Mouse (Mus musculus) heart, postnatal 14 days (tissue): ENCODE results near the gene Gm26938. TPM values are rescaled to one million over a fixed set of nuclear protein-coding genes. Genes with fewer than 3 reads are reported as not detected.

ENCODE experiments used
- DNase-seq, 2 experiments: peaks; one replicate each; pipeline ENCODE4 v3.0.0; 2021 to 2022
- intact Hi-C: fragments of 180-260 bp; cut with DNase I; formaldehyde crosslinking; loops from one replicate; pipeline ENCODE4 v1.15.1; 2025
- microRNA-seq, 2 experiments: library from miRNA; unstranded; fragments of <30 nt; microRNA quantifications; one replicate each; pipeline ENCODE4 v1.2.0; 2021 to 2022
- total RNA-seq, 2 experiments: library from RNA; stranded (reverse); gene quantifications; 2 replicates each; pipeline ENCODE4 v1.2.3; 2021

Gm26938 gene
- total RNA-seq, 2 experiments from 2014 or later: not detected

DNA sequence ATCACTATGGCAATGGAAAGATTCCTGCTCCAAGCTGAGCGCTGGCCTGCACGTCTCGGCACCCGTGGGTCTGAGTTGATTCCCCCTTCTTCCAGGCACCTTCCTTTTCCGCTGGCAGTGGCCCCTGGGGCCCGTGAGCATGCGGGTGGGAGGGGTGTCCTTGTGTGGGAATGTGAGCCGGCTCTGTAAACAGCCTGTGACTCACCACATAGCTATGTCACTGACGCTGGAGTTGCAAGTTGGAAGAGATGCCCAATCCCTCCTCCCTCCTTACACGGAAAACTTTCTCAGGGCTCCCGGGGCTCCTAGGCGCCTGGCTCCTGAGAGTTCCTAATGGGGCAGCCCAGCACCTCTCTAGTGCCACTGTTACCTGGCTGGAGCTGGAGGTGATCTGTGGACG, 29.3 kb downstream of the Gm26938 start:
- intact Hi-C loops: no loop called here
- peak; percentile 89 for DNase-seq

- DNase-seq: no peak
- intact Hi-C loops: no loop called here
These were observed 30.1 kb downstream of the Gm26938 start for GRCm38 (mm10) chr5:139796001-139796620.

DNA sequence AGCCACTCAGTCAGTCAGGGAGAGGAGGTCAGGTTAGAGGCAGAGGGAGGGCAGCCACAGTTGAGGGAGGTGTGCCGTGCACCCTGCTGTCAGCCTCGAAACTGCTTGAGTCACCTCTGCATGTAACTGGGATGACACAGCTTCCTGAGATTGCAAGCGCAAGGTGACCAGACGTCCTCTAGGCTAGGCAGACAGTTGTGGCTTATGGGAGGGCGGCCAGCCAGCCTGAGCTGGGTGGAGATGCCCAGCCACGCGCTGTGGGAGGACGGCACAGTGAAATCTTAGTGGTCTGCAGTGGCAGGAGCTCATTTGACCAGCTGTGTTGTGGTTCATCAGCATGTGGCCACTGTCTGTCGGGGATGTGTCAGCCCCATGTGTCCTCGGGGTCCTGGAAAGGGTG, 31.3 kb downstream of the Gm26938 start:
- intact Hi-C loops: no loop called here
- peak; percentile 53 to 59 for DNase-seq

DNA sequence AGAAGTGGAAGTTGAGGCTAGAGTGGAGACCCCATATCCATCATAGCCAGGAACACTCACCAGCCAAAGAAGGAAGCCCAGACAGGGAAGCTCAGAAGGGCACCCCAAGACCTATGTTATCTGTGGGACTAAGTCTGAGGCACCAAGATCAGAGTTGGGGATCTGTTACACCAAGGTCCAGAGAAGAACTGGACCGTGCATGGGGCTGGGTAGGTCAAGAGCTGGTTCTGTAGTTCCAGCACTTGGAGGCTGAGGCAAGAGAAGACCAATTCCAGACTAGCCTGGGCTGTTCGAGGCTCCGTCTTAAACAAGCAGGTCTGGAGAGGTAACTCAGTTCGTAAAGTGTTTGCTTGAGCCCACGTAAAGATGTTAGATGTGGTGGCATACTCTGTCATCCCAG, 32.1 kb downstream of the Gm26938 start:
- peak in 1 of 2 experiments; percentile 3 for DNase-seq
- intact Hi-C loops: no loop called here

DNA sequence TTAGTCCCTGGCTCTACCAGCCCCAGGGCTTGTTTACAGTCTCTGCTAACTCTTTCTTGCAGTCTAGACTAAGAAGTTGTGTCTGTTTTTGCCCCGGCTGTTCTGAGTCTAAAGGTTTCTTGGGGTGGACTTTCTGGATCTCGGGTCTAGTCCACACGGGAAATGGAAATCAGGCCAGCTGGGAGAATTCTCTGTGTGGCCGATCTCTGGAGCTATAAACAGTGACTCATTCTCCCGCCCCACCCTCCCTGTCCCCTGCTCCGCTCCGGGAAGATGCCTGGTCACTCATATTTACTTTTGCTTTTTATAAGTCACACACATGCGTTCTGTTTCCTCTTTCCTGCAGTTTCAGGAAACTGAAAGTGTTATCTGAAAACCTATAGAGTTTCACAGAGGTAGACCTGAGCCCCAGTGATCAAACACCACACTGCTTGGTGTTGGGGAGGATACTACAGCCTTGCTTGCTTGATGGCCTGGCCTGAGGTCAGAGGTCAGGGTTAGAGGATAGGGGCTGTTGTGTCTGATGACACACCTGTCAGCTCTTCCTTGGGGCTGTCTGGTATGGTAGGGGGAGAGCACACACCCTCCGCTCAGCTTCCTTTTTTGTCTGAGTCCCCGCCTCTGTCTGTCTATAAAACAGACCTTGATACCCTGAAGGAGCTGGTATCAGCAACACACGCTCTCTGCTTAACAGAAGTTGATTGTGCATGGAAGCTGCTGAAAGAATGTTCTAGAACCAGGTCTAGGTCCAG, 32.7 kb downstream of the Gm26938 start:
- intact Hi-C loops: no loop called here
- peak; percentile 59 to 60 for DNase-seq

- peak; percentile 24 to 38 for DNase-seq
- intact Hi-C loops: no loop called here
These were observed 33.3 kb downstream of the Gm26938 start for GRCm38 (mm10) chr5:139792966-139793337.

GRCm38 (mm10) chr5:139792159-139792775, 33.9 kb downstream of the Gm26938 start:
- intact Hi-C loops: no loop called here
- DNase-seq: no peak

- intact Hi-C loops: no loop called here
- DNase-seq: peak; percentile 99
These were observed 34.7 kb downstream of the Gm26938 start, which contains the start of gene Mafk for GRCm38 (mm10) chr5:139791227-139792158. Gene Mafk (plus strand): TSS chr5:139791513.

GRCm38 (mm10) chr5:139789466-139789865, 36.7 kb downstream of the Gm26938 start:
- DNase-seq: no peak
- intact Hi-C loops: no loop called here

- DNase-seq: peak; percentile 27 to 33
- intact Hi-C loops: no loop called here
These were observed 44.8 kb downstream of the Gm26938 start for GRCm38 (mm10) chr5:139781406-139781805.

GRCm38 (mm10) chr5:139776966-139777365, 49.2 kb downstream of the Gm26938 start:
- intact Hi-C loops: no loop called here
- DNase-seq: no peak

DNA sequence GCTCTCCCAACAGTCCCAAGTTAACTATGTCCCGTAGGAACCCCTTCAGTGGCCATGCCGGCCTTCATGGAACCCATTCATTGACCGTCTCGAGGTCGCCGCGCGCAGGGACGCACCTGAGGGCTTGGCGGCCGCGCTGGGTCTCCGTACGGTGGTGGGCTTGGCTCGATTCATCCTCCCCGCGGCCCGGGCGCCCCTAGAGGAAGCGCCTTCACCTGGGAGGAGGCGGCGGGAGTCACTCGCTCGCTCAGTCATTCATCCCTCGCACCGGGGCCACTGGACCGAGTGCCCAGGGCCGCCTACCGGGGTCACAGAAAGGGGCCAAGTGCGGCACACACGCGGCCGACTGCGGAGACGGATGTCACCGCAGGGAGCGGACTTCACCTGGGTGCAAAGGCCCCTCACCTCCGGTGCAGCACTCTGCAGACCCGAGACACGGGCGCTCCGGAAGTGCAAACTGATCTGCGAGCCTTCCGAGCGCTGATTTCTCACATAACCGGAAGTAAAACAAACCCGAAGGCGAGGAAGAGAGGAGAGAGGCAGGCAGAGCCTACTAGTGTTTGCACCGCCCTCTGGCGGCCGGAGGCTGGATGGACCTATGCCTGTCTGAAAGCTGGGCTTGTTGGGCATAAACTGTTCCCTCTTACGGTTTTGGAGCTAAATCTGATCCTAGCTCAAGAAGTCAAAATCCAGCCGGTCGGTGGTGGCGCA, 50.8 kb downstream of the Gm26938 start, which contains the start of gene Ints1:
Ints1 (minus strand) TSS at position 459 of the 711 bp plus-strand sequence.
- intact Hi-C loops: no loop called here
- DNase-seq: peak; percentile 96 to 98

GRCm38 (mm10) chr5:139768216-139768615, 58.0 kb downstream of the Gm26938 start:
- no peak for DNase-seq
- intact Hi-C loops: no loop called here

- DNase-seq: no peak
- intact Hi-C loops: no loop called here
These were observed 61.9 kb downstream of the Gm26938 start for GRCm38 (mm10) chr5:139764296-139764695.

DNA sequence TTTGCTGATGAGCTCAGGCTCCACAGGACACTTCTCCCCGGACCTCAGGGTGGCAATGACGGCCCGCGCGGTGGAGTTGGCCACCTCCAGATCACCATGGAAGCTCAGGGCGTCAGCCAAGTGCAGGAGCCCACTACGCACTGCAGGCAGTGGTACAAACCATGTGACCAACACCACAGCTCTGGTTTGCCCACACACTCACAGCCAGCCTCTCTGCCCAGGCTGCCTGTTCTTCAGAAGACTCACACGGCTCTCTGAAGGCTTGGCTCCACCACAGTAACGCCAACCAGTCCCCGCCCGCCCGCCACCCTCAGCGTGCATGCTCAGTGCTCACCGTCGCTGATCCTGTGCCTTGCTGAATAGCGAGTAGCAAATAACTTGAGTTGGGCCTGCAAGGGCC, 68.1 kb downstream of the Gm26938 start:
- DNase-seq: no peak
- intact Hi-C loops: no loop called here

Small RNAs within 50 kb of the gene (microRNA-seq; reads per million reads assigned to microRNA genes)
- gene Mir7037: 0 to 2.3 reads per million in 2 experiments

Other genes with a start within 250 kb of the Gm26938 start
- gene Micall2, start 90.1 kb downstream of the Gm26938 start, total RNA-seq: 1 to 10 TPM; 3.7 to 4.1 TPM
- 10 to 100 TPM; 41.8 to 43.8 TPM for gene Ints1, start 50.7 kb downstream of the Gm26938 start, total RNA-seq
- gene Mafk, start 34.9 kb downstream of the Gm26938 start, total RNA-seq: 10 to 100 TPM; 23.4 to 26.9 TPM
- gene Tmem184a, start 6.5 kb downstream of the Gm26938 start, total RNA-seq: under 1 TPM in 1 of 2 experiments, not detected in 1; 0.65 TPM
- gene Psmg3, start 478 bp upstream of the Gm26938 start, total RNA-seq: 10 to 100 TPM in 1 of 2 experiments, 1 to 10 TPM in 1; 9.9 to 10.8 TPM
- under 1 TPM; 0.27 to 0.31 TPM for gene Elfn1, start 81.5 kb upstream of the Gm26938 start, total RNA-seq